Mouse (Mus musculus) C2C12 (cell line): ENCODE measurements around the gene 1700061G19Rik.

ENCODE experiments used
- CEBPB ChIP-seq: IDR thresholded peaks from one replicate; pipeline ENCODE4 v1.6.1; 2011; ENCODE audit warnings: low read depth, mild to moderate bottlenecking, control low read depth, moderate library complexity
- CTCF ChIP-seq: IDR thresholded peaks from one replicate; pipeline ENCODE4 v1.5.1; 2011; ENCODE audit not compliant: control insufficient read depth, insufficient read depth, insufficient read length
- MAX ChIP-seq: IDR thresholded peaks from one replicate; pipeline ENCODE4 v1.6.1; 2011; ENCODE audit warnings: mild to moderate bottlenecking, control low read depth
- MYOD1 ChIP-seq: IDR thresholded peaks from one replicate; pipeline ENCODE4 v1.6.1; 2011; ENCODE audit warnings: low read depth; ENCODE audit not compliant: control insufficient read depth, insufficient read length
- MYOG ChIP-seq: IDR thresholded peaks from one replicate; pipeline ENCODE4 v1.6.1; 2011; ENCODE audit not compliant: control insufficient read depth, insufficient read length; ENCODE audit errors: extremely low read depth
- USF1 ChIP-seq: IDR thresholded peaks from one replicate; pipeline ENCODE4 v1.6.1; 2011; ENCODE audit warnings: low read depth, mild to moderate bottlenecking, control low read depth, moderate library complexity

DNA sequence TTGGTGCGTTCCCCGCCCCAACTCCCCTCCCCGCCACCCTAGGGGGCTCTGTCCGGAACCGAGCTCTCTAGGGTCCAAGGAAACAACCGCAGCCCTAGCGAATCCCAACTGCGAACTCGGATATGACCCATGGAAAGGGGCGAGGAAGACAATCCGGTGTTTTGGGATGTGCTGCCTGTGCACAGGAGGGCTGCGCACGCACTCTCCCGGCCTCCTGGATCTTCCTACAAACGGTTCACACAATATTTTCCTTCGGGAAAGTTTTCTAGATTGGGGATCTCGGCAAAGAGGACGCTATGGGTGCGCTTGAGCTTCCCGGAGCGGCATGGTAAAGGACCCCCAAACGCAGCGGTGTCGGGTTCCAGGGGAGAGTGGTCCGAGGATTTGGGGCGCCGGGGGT is 45.5 kb upstream of the 1700061G19Rik start:
- TF ChIP-seq CTCF (no peak), USF1 (no peak), MAX (no peak), MYOG (no peak), CEBPB (no peak), MYOD1 (no peak)
